Mouse (Mus musculus) midbrain, embryonic 13.5 days (tissue): Measurements from ENCODE around the gene Thsd7b. TPM values are rescaled to one million over a fixed set of nuclear protein-coding genes. Genes with fewer than 3 reads are reported as not detected.
A peak's percentile ranks its signal among the peaks of the same experiment; 100 is the strongest.
"Not testable (repeated sequence)": the region's sequence is repeated elsewhere in the genome, so short reads cannot be mapped to it uniquely, and the experiment has no call there.

ENCODE experiments used
- ATAC-seq: fragments of 200-750 bp; cut with Nextera tagmentation; 2 replicates; pipeline ENCODE4 v1.8.0; 2017; ENCODE audit warnings: mild to moderate bottlenecking, moderate TSS enrichment, moderate library complexity
- H3K27ac ChIP-seq: fragments of 300-500 bp; sonication (generic); 2 replicates; pipeline ENCODE4 v1.5.1; 2015; ENCODE audit warnings: inconsistent platforms, mild to moderate bottlenecking, moderate library complexity
- H3K27me3 ChIP-seq: fragments of 300-500 bp; sonication (generic); 2 replicates; pipeline ENCODE4 v1.6.1; 2015; ENCODE audit warnings: mild to moderate bottlenecking, inconsistent platforms
- H3K36me3 ChIP-seq: fragments of 300-500 bp; sonication (generic); 2 replicates; pipeline ENCODE4 v1.6.1; 2015; ENCODE audit warnings: mild to moderate bottlenecking, inconsistent platforms
- H3K4me1 ChIP-seq: fragments of 300-500 bp; sonication (generic); replicated peaks from 2 replicates; pipeline ENCODE4 v1.6.1; 2015; ENCODE audit warnings: inconsistent platforms
- H3K4me2 ChIP-seq: fragments of 300-500 bp; sonication (generic); replicated peaks from 2 replicates; pipeline ENCODE4 v1.6.1; 2015; ENCODE audit warnings: moderate library complexity, mild to moderate bottlenecking, inconsistent platforms
- H3K4me3 ChIP-seq: fragments of 300-500 bp; sonication (generic); replicated peaks from 2 replicates; pipeline ENCODE4 v1.5.1; 2015; ENCODE audit warnings: mild to moderate bottlenecking, inconsistent platforms
- H3K9ac ChIP-seq: fragments of 300-500 bp; sonication (generic); replicated peaks from 2 replicates; pipeline ENCODE4 v1.6.1; 2015; ENCODE audit warnings: mild to moderate bottlenecking, inconsistent platforms
- H3K9me3 ChIP-seq: fragments of 300-500 bp; sonication (generic); 2 replicates; pipeline ENCODE4 v1.6.1; 2016; ENCODE audit warnings: mild to moderate bottlenecking, inconsistent platforms
- WGBS: fragments of 180-500 bp; shearing (Covaris S2); methylation state at CpG from one replicate; pipeline ENCODE4 v1.1.7; 2015; 5-methylcytosine and 5-hydroxymethylcytosine counted together
- polyA plus RNA-seq: library from polyadenylated mRNA; unstranded; fragments of >200 nt; fragmentation: Nextera tagmentation; extraction: Ambion mirVana; gene quantifications from 2 replicates; pipeline ENCODE4 v1.2.1, GENCODE M21; 2015

The Thsd7b gene
- polyA plus RNA-seq, 1 experiment from 2014 or later, result 9.5 TPM

GRCm38 (mm10) chr1:130186836-130187235 lies 913.7 kb downstream of the Thsd7b start:
- H3K36me3 ChIP-seq, H3K9ac ChIP-seq, H3K4me2 ChIP-seq, H3K9me3 ChIP-seq, H3K27me3 ChIP-seq, H3K4me1 ChIP-seq, H3K4me3 ChIP-seq, H3K27ac ChIP-seq, ATAC-seq: not testable (repeated sequence)
- WGBS, result 89% methylated on average over 7 of the region's 7 CpGs

GRCm38 (mm10) chr1:130192190-130193028 lies 919.3 kb downstream of the Thsd7b start:
- Histone ChIP-seq H3K4me1 (no peaks in the 10 kb centered on the region), H3K9me3 (no peaks in the 10 kb centered on the region), H3K27ac (no peak overlapping the region), H3K9ac (no peak overlapping the region), H3K36me3 (no peaks in the 10 kb centered on the region), H3K4me2 (no peak overlapping the region), H3K27me3 (no peaks in the 10 kb centered on the region), H3K4me3 (no peak overlapping the region)
- peak; percentile 85 for ATAC-seq
- WGBS, result 49% methylated on average over 6 of the region's 6 CpGs

GRCm38 (mm10) chr1:130217404-130217803 lies 944.3 kb downstream of the Thsd7b start:
- Histone ChIP-seq H3K36me3 (no peaks in the 10 kb centered on the region), H3K9me3 (no peaks in the 10 kb centered on the region), H3K27me3 (no peaks in the 10 kb centered on the region), H3K9ac (no peak overlapping the region), H3K27ac (no peak overlapping the region), H3K4me2 (no peak overlapping the region), H3K4me3 (no peak overlapping the region), H3K4me1 (no peaks in the 10 kb centered on the region; the same call in 1 of the 2 replicates)
- 67% methylated on average over 3 of the region's 3 CpGs for WGBS
- ATAC-seq, result no peak

- no peak for ATAC-seq
- 0 out of 2 replicates have a peak, but pooled peaks cover 3% of the 10 kb centered on the region for H3K9me3 ChIP-seq
- WGBS, result 86% methylated on average over 2 of the region's 2 CpGs
- H3K4me3 ChIP-seq, result no peak overlapping the region
- H3K27me3 ChIP-seq, result no peaks in the 10 kb centered on the region
- no peak overlapping the region for H3K9ac ChIP-seq
- H3K36me3 ChIP-seq, result no peaks in the 10 kb centered on the region
- H3K4me2 ChIP-seq, result no peak overlapping the region
- H3K27ac ChIP-seq, result no peak overlapping the region
- H3K4me1 ChIP-seq, result no peaks in the 10 kb centered on the region
Measured at GRCm38 (mm10) chr1:130222904-130223303, 949.8 kb downstream of the Thsd7b start.

- Histone ChIP-seq H3K36me3 (no peaks in the 10 kb centered on the region), H3K27ac (no peak overlapping the region), H3K4me1 (no peaks in the 10 kb centered on the region), H3K9ac (no peak overlapping the region), H3K4me2 (no peak overlapping the region), H3K9me3 (0 out of 2 replicates have a peak, but pooled peaks cover 2% of the 10 kb centered on the region), H3K4me3 (no peak overlapping the region), H3K27me3 (no peaks in the 10 kb centered on the region)
- ATAC-seq, result no peak
- WGBS, result 79% methylated on average over 3 of the region's 3 CpGs
Measured at GRCm38 (mm10) chr1:130245563-130245962, 972.5 kb downstream of the Thsd7b start.

- H3K27ac ChIP-seq, H3K27me3 ChIP-seq, ATAC-seq, H3K36me3 ChIP-seq, H3K9ac ChIP-seq, H3K9me3 ChIP-seq, H3K4me3 ChIP-seq, H3K4me1 ChIP-seq, H3K4me2 ChIP-seq: not testable (repeated sequence)
- 68% methylated on average over 4 of the region's 4 CpGs for WGBS
Measured at GRCm38 (mm10) chr1:130246264-130246663, 973.2 kb downstream of the Thsd7b start.

GRCm38 (mm10) chr1:130246930-130247329 lies 973.8 kb downstream of the Thsd7b start:
- not testable (repeated sequence) for H3K4me1 ChIP-seq, H3K27ac ChIP-seq, H3K4me2 ChIP-seq, H3K27me3 ChIP-seq, H3K36me3 ChIP-seq, ATAC-seq, H3K9me3 ChIP-seq, H3K9ac ChIP-seq, H3K4me3 ChIP-seq
- WGBS, result 95% methylated on average over 4 of the region's 4 CpGs

- H3K9me3 ChIP-seq, result no peaks in the 10 kb centered on the region
- ATAC-seq, result no peak
- H3K27ac ChIP-seq, result no peak overlapping the region
- H3K27me3 ChIP-seq, result no peaks in the 10 kb centered on the region
- 22% methylated on average over 6 of the region's 6 CpGs for WGBS
- H3K9ac ChIP-seq, result no peak overlapping the region
- no peak overlapping the region for H3K4me3 ChIP-seq
- H3K4me1 ChIP-seq, result 0 out of 2 replicates have a peak, but pooled peaks cover 3% of the 10 kb centered on the region
- no peaks in the 10 kb centered on the region for H3K36me3 ChIP-seq
- no peak overlapping the region for H3K4me2 ChIP-seq
Measured at GRCm38 (mm10) chr1:130262046-130262445, 988.9 kb downstream of the Thsd7b start.
